Mouse (Mus musculus): ENCODE data around the gene Ldlrad3. TPM values are rescaled to one million over a fixed set of nuclear protein-coding genes. Genes with fewer than 3 reads are reported as not detected.

Gene Ldlrad3
- total and polyA plus RNA-seq, 3 experiments, result 3.5 to 6.1 TPM; not detected in 1

- TF ChIP-seq MYB (IDR thresholded peaks at IDR 0.05; ENCODE audit: low read depth, low read length) (no peak), NELFE (IDR thresholded peaks at IDR 0.05; ENCODE audit: low read depth, low read length) (no peak), CHD2 (IDR thresholded peaks at IDR 0.05; ENCODE audit: low read length) (no peak)
These were observed 30.6 kb upstream of the Ldlrad3 start (continued) for GRCm38 (mm10) chr2:102216817-102217216.

GRCm38 (mm10) chr2:102212096-102212495 lies 25.9 kb upstream of the Ldlrad3 start:
- Histone ChIP-seq H3K9me3 (replicated peaks; ENCODE audit: insufficient read depth, low read length) (no peaks in the 10 kb centered on the region), H3K79me2 (ENCODE audit: control insufficient read depth, insufficient read depth, low read length, poor library complexity) (no peaks in the 10 kb centered on the region), H3K4me1 (ENCODE audit: control insufficient read depth in 1 of 2, insufficient read depth in 2 of 2, low read length in 2 of 2) (no peaks in the 10 kb centered on the region), H3K36me3 (ENCODE audit: control insufficient read depth in 1 of 2, insufficient read depth in 2 of 2, low read length in 2 of 2) (no peaks in the 10 kb centered on the region), H3K4me3 (ENCODE audit: control insufficient read depth in 1 of 2, insufficient read depth in 1 of 2, low read depth in 2 of 2, low read length in 2 of 2) (no peak overlapping the region), H3K27me3 (ENCODE audit: control insufficient read depth in 1 of 2, insufficient read depth in 2 of 2, low read length in 2 of 2) (peaks cover 0 to 4% of the 10 kb centered on the region in 2 experiments; a peak in 2 of 4 replicates), H3K27ac (ENCODE audit: control insufficient read depth, low read depth, low read length) (no peak overlapping the region), H3K9ac (ENCODE audit: control insufficient read depth, low read depth, low read length, poor library complexity, severe bottlenecking) (no peak overlapping the region)
- no peak for TF ChIP-seq GATA1 (IDR thresholded peaks at IDR 0.05; ENCODE audit: low read depth, low read length)
- no peak for TF ChIP-seq ELF1 (IDR thresholded peaks at IDR 0.05; ENCODE audit: low read depth, low read length)
- no peak for TF ChIP-seq ZNF384 (IDR thresholded peaks at IDR 0.05; ENCODE audit: low read depth, low read length)
- TF ChIP-seq USF2 (IDR thresholded peaks at IDR 0.05; ENCODE audit: borderline replicate concordance in 1 of 2, insufficient read depth in 1 of 2, low read depth in 1 of 2, low read length in 2 of 2), result no peak
- no peak for TF ChIP-seq TCF12 (IDR thresholded peaks at IDR 0.05; ENCODE audit: low read depth, low read length)
- no peak for TF ChIP-seq TAL1 (IDR thresholded peaks at IDR 0.05; ENCODE audit: low read length)
- TF ChIP-seq CHD1 (IDR thresholded peaks at IDR 0.05; ENCODE audit: low read depth, low read length), result no peak
- no peak for TF ChIP-seq SIN3A (IDR thresholded peaks at IDR 0.05; ENCODE audit: low read length)
- no peak for DNase-seq (ENCODE audit: low read depth, low spot score)

- Histone ChIP-seq H3K4me3 (ENCODE audit: control insufficient read depth in 1 of 2, insufficient read depth in 1 of 2, low read depth in 2 of 2, low read length in 2 of 2) (no peak overlapping the region), H3K4me1 (ENCODE audit: control insufficient read depth in 1 of 2, insufficient read depth in 2 of 2, low read length in 2 of 2) (no peaks in the 10 kb centered on the region), H3K27ac (ENCODE audit: control insufficient read depth, low read depth, low read length) (no peak overlapping the region), H3K9ac (ENCODE audit: control insufficient read depth, low read depth, low read length, poor library complexity, severe bottlenecking) (no peak overlapping the region), H3K27me3 (ENCODE audit: control insufficient read depth in 1 of 2, insufficient read depth in 2 of 2, low read length in 2 of 2) (peaks cover 2 to 4% of the 10 kb centered on the region in 2 experiments; a peak in 3 of 4 replicates), H3K9me3 (replicated peaks; ENCODE audit: insufficient read depth, low read length) (no peaks in the 10 kb centered on the region), H3K36me3 (ENCODE audit: control insufficient read depth in 1 of 2, insufficient read depth in 2 of 2, low read length in 2 of 2) (no peaks in the 10 kb centered on the region), H3K79me2 (ENCODE audit: control insufficient read depth, insufficient read depth, low read length, poor library complexity) (no peaks in the 10 kb centered on the region)
- TF ChIP-seq RCOR1 (IDR thresholded peaks at IDR 0.05; ENCODE audit: low read depth, low read length), result no peak
- no peak for TF ChIP-seq UBTF (IDR thresholded peaks at IDR 0.05; ENCODE audit: borderline replicate concordance, insufficient read depth, low read depth, low read length)
- TF ChIP-seq RAD21 (IDR thresholded peaks at IDR 0.05; ENCODE audit: low read depth, low read length), result no peak
- TF ChIP-seq CTCF (IDR thresholded peaks at IDR 0.05 in 2 of 3, conservative IDR thresholded peaks at IDR 0.05 in 1 of 3; ENCODE audit: control insufficient read depth in 1 of 3, insufficient read depth in 1 of 3, low read depth in 2 of 3, low read length in 3 of 3, poor library complexity in 1 of 3, severe bottlenecking in 1 of 3), result no peak
- TF ChIP-seq SMC3 (IDR thresholded peaks at IDR 0.05; ENCODE audit: low read depth, low read length), result no peak
- TF ChIP-seq BHLHE40 (IDR thresholded peaks at IDR 0.05; ENCODE audit: borderline replicate concordance, low read depth, low read length), result no peak
- TF ChIP-seq CHD2 (IDR thresholded peaks at IDR 0.05; ENCODE audit: low read length), result no peak
- DNase-seq (ENCODE audit: low read depth, low spot score), result no peak
These were observed 19.7 kb upstream of the Ldlrad3 start for GRCm38 (mm10) chr2:102205672-102206399.
